Mouse (Mus musculus): ENCODE data around the gene Gm42669. TPM values are rescaled to one million over a fixed set of nuclear protein-coding genes. Genes with fewer than 3 reads are reported as not detected.

The Gm42669 gene
- total and polyA plus RNA-seq, 2 experiments from 2014 or later: 0.66 to 0.72 TPM

DNA sequence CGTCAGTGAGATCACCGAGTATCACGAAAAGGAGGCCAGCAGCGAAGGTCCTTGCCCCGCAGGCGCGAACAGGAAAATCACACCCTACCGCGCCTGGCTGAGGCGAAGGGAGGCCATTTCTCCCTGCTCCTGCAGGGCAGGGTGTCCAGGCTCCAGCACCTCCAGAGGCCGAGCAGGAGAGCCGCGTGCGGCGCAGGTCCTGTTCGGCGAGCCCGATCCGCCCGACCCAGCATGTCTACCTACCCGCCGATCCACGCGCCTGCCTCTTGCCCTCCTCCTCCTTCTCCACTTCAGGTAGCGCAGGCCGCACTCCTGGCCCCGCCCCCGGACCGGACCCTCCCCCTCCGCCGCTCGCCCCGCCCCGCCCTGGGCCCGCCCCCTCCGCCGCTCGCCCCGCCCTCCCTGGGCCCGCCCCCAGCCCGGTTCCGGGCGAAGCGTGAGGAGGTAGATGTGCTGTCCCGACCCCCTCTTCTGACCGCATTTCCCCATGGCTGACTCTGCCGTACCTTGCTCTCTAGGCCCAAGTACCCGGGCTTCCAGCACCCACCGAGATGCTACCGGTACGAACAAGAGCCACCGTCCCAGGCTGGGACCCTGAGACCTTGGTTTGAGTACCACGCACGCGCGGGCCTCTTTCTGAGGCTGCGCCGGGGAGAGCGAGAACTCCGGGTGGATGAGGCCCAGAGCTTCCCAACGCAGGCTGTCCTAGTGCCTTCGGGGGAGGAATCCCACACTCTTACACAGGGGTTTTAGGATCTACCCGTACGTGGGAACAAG, 90.1 kb downstream of the Gm42669 start, which contains the start of the genes Rpap2 and Glmn:
Rpap2 (plus strand) TSS at position 73 of the 777 bp plus-strand sequence.
Glmn (minus strand) TSS at position 588 of the 777 bp plus-strand sequence.
- WGBS: under 1% methylated on average over 42 of the region's 64 CpGs
- no peaks in the 10 kb centered on the region for H3K4me1 ChIP-seq (ENCODE audit: insufficient read depth, low read length)
- H3K4me2 ChIP-seq (ENCODE audit: low read depth, low read length, poor library complexity, severe bottlenecking): peak within 1 kb of the TSS; percentile 57
- H3K4me3 ChIP-seq (ENCODE audit: low read depth, low read length): peak within 1 kb of the TSS; percentile 75
- peak within 1 kb of the TSS; percentile 88 for H3K27ac ChIP-seq (ENCODE audit: low read depth, low read length)
- no peaks in the 10 kb centered on the region for H3K27me3 ChIP-seq (ENCODE audit: insufficient read depth, low read length)
- no peaks in the 10 kb centered on the region for H3K9me3 ChIP-seq (ENCODE audit: low read length)
- 0 out of 2 replicates have a peak, but pooled peaks cover 3% of the 10 kb centered on the region for H3K36me3 ChIP-seq (ENCODE audit: insufficient read depth, low read length)
- peak within 1 kb of the TSS; percentile 73 for H3K9ac ChIP-seq (replicated peaks; ENCODE audit: low read length, poor library complexity, severe bottlenecking)
- no peak for TF ChIP-seq CTCF (IDR thresholded peaks at IDR 0.05)
- DNase-seq (ENCODE audit: low spot score) (peak; percentile 89), ATAC-seq (ENCODE audit: low FRiP score) (peak; percentile 96)

DNA sequence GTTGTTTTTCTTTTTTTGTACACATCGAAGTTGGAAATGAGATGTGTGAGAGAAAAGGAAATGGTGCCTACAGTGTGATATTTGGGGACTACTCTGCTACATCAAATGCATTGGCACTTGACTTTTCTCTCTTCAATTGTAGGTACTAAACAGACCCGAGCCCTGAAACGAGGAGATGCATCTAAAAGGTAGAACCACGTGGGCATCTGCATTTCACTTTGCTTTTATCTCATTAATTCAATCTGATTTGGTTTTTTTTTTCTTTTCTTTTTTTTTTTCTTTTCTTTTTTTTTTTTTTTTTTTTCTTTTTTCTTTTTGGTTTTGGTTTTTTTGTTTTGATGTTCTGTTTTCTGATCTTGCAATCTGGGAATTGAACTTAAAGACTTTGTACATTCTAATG, 91.0 kb downstream of the Gm42669 start:
- Histone ChIP-seq H3K4me3 (ENCODE audit: low read depth, low read length) (peak overlapping the region; percentile 75), H3K4me2 (ENCODE audit: low read depth, low read length, poor library complexity, severe bottlenecking) (peak overlapping the region; percentile 57), H3K36me3 (ENCODE audit: insufficient read depth, low read length) (peaks cover 7% of the 10 kb centered on the region; the same call in 1 of the 2 replicates), H3K4me1 (ENCODE audit: insufficient read depth, low read length) (no peaks in the 10 kb centered on the region), H3K27ac (ENCODE audit: low read depth, low read length) (peak overlapping the region; percentile 88; the same call in 1 of the 2 replicates), H3K9me3 (ENCODE audit: low read length) (no peaks in the 10 kb centered on the region), H3K27me3 (ENCODE audit: insufficient read depth, low read length) (no peaks in the 10 kb centered on the region), H3K9ac (replicated peaks; ENCODE audit: low read length, poor library complexity, severe bottlenecking) (0 out of 2 replicates have a peak overlapping the region, but pooled peaks have one; percentile 73)
- no peak for TF ChIP-seq CTCF (IDR thresholded peaks at IDR 0.05)
- 23% methylated on average over 4 of the region's 4 CpGs for WGBS
- DNase-seq (ENCODE audit: low spot score) (no peak), ATAC-seq (ENCODE audit: low FRiP score) (no peak)

- Histone ChIP-seq H3K4me3 (ENCODE audit: low read depth, low read length) (no peak overlapping the region), H3K4me1 (ENCODE audit: insufficient read depth, low read length) (no peaks in the 10 kb centered on the region), H3K9ac (replicated peaks; ENCODE audit: low read length, poor library complexity, severe bottlenecking) (no peak overlapping the region), H3K36me3 (ENCODE audit: insufficient read depth, low read length) (peaks cover 9% of the 10 kb centered on the region), H3K27me3 (ENCODE audit: insufficient read depth, low read length) (no peaks in the 10 kb centered on the region), H3K9me3 (ENCODE audit: low read length) (no peaks in the 10 kb centered on the region), H3K27ac (ENCODE audit: low read depth, low read length) (no peak overlapping the region), H3K4me2 (ENCODE audit: low read depth, low read length, poor library complexity, severe bottlenecking) (no peak overlapping the region)
- peak; percentile 97 for TF ChIP-seq CTCF (IDR thresholded peaks at IDR 0.05)
- DNase-seq (ENCODE audit: low spot score) (peak; percentile 81), ATAC-seq (ENCODE audit: low FRiP score) (no peak)
- 1% methylated on average over 2 of the region's 2 CpGs for WGBS
Observed at GRCm38 (mm10) chr5:107611224-107611623, 103.8 kb downstream of the Gm42669 start.

DNA sequence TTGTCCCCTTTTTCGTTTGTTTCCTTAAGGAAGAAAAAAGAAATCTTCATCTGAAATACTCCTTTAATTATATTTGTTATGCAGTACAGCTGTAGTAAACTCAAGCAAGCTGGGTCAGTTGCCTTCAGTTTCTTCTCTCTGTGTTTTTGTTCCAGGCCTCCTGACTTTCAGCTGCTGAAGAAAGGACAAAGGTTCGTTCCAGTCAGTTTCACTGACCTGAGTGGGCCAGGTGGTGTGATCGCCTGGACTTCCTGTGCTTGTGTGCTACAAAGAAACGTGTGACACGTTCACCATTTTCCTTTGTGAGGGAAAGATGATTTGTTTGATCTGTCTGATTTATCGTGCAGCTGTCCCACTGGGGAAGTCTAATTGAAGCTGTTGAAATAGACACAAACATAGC, 110.6 kb downstream of the Gm42669 start:
- H3K9me3 ChIP-seq (ENCODE audit: low read length): no peaks in the 10 kb centered on the region
- no peak for ATAC-seq (ENCODE audit: low FRiP score)
- H3K9ac ChIP-seq (replicated peaks; ENCODE audit: low read length, poor library complexity, severe bottlenecking): no peak overlapping the region
- H3K4me2 ChIP-seq (ENCODE audit: low read depth, low read length, poor library complexity, severe bottlenecking): no peak overlapping the region
- H3K4me1 ChIP-seq (ENCODE audit: insufficient read depth, low read length): no peaks in the 10 kb centered on the region
- WGBS: 83% methylated on average over 6 of the region's 6 CpGs
- no peak for DNase-seq (ENCODE audit: low spot score)
- no peak for TF ChIP-seq CTCF (IDR thresholded peaks at IDR 0.05)
- no peaks in the 10 kb centered on the region for H3K27me3 ChIP-seq (ENCODE audit: insufficient read depth, low read length)
- peaks cover 17% of the 10 kb centered on the region for H3K36me3 ChIP-seq (ENCODE audit: insufficient read depth, low read length)
- no peak overlapping the region for H3K27ac ChIP-seq (ENCODE audit: low read depth, low read length)
- H3K4me3 ChIP-seq (ENCODE audit: low read depth, low read length): no peak overlapping the region

DNA sequence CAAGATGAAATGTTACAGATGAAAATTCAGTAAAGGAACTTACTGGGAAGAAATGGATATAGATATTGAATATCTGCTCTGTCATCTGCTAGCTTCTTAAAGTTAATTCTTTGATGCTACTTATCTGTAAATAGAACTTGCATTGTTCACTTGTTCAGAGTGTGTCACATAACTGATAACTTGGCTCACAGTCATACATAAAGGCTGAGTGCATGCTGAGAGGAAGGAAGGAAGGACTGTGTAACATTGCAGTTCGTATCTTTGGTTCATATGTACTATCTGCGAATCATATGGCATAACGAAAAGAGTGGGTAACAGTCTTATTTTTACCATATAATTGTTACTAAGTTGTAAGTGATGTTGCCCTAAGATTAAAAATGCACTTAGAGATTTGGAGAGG, 113.9 kb downstream of the Gm42669 start:
- WGBS: 92% methylated on average over 3 of the region's 3 CpGs
- Histone ChIP-seq H3K4me2 (ENCODE audit: low read depth, low read length, poor library complexity, severe bottlenecking) (no peak overlapping the region), H3K9me3 (ENCODE audit: low read length) (no peaks in the 10 kb centered on the region), H3K4me1 (ENCODE audit: insufficient read depth, low read length) (no peaks in the 10 kb centered on the region), H3K9ac (replicated peaks; ENCODE audit: low read length, poor library complexity, severe bottlenecking) (no peak overlapping the region), H3K4me3 (ENCODE audit: low read depth, low read length) (no peak overlapping the region), H3K36me3 (ENCODE audit: insufficient read depth, low read length) (peaks cover 12% of the 10 kb centered on the region), H3K27ac (ENCODE audit: low read depth, low read length) (no peak overlapping the region), H3K27me3 (ENCODE audit: insufficient read depth, low read length) (no peaks in the 10 kb centered on the region)
- ATAC-seq (ENCODE audit: low FRiP score) (no peak), DNase-seq (ENCODE audit: low spot score) (no peak)
- no peak for TF ChIP-seq CTCF (IDR thresholded peaks at IDR 0.05)

Other genes starting within 250 kb of the Gm42669 start
- 13.8 and 16.7 TPM in 2 replicates for gene Tgfbr3, start 218.0 kb upstream of the Gm42669 start, total RNA-seq (2014; rRNA removed)
- 4.0 and 4.3 TPM in 2 replicates for gene Tgfbr3, start 218.0 kb upstream of the Gm42669 start, polyA plus RNA-seq (2015; fragmentation: Nextera tagmentation; extraction: Ambion mirVana)
- gene Brdt, start 176.5 kb upstream of the Gm42669 start, total RNA-seq (2014; rRNA removed): 3.4 and 3.9 TPM in 2 replicates
- 4.0 and 4.4 TPM in 2 replicates for gene Brdt, start 176.5 kb upstream of the Gm42669 start, polyA plus RNA-seq (2015; fragmentation: Nextera tagmentation; extraction: Ambion mirVana)
- 3.2 and 3.4 TPM in 2 replicates for gene Ephx4, start 104.9 kb upstream of the Gm42669 start, total RNA-seq (2014; rRNA removed)
- 3.6 and 3.8 TPM in 2 replicates for gene Ephx4, start 104.9 kb upstream of the Gm42669 start, polyA plus RNA-seq (2015; fragmentation: Nextera tagmentation; extraction: Ambion mirVana)
- 0.14 TPM in 1 of 2 replicates, not detected in the other for gene Lpcat2b, start 76.1 kb upstream of the Gm42669 start, total RNA-seq (2014; rRNA removed)
- not detected in 2 replicates for gene Lpcat2b, start 76.1 kb upstream of the Gm42669 start, polyA plus RNA-seq (2015; fragmentation: Nextera tagmentation; extraction: Ambion mirVana)
- 38.9 and 43.9 TPM in 2 replicates for gene Btbd8, start 69.6 kb upstream of the Gm42669 start, total RNA-seq (2014; rRNA removed)
- gene Btbd8, start 69.6 kb upstream of the Gm42669 start, polyA plus RNA-seq (2015; fragmentation: Nextera tagmentation; extraction: Ambion mirVana): 23.5 and 24.9 TPM in 2 replicates
- 0.16 and 0.33 TPM in 2 replicates for gene 1700028K03Rik, start 27.1 kb downstream of the Gm42669 start, total RNA-seq (2014; rRNA removed)
- gene 1700028K03Rik, start 27.1 kb downstream of the Gm42669 start, polyA plus RNA-seq (2015; fragmentation: Nextera tagmentation; extraction: Ambion mirVana): 0.16 and 0.17 TPM in 2 replicates
- 15.5 and 17.5 TPM in 2 replicates for gene Rpap2, start 89.8 kb downstream of the Gm42669 start, total RNA-seq (2014; rRNA removed)
- gene Rpap2, start 89.8 kb downstream of the Gm42669 start, polyA plus RNA-seq (2015; fragmentation: Nextera tagmentation; extraction: Ambion mirVana): 21.4 and 25.2 TPM in 2 replicates
- gene Glmn, start 90.3 kb downstream of the Gm42669 start, total RNA-seq (2014; rRNA removed): 10.7 and 20.0 TPM in 2 replicates
- gene Glmn, start 90.3 kb downstream of the Gm42669 start, polyA plus RNA-seq (2015; fragmentation: Nextera tagmentation; extraction: Ambion mirVana): 36.1 and 39.8 TPM in 2 replicates
- 0.05 TPM in 1 of 2 replicates, not detected in the other for gene Gfi1, start 218.4 kb downstream of the Gm42669 start, total RNA-seq (2014; rRNA removed)
- gene Gfi1, start 218.4 kb downstream of the Gm42669 start, polyA plus RNA-seq (2015; fragmentation: Nextera tagmentation; extraction: Ambion mirVana): not detected in 2 replicates

All from midbrain, postnatal 0 days (tissue).